Mouse (Mus musculus): ENCODE measurements around the gene Mapk8ip2. TPM values are rescaled to one million over a fixed set of nuclear protein-coding genes. Genes with fewer than 3 reads are reported as not detected.

Mapk8ip2 gene
- polyA plus RNA-seq, 1 experiment from 2014 or later, result 0.26 TPM

- ATAC-seq (ENCODE audit: low read depth), result no peak
- H3K9me3 ChIP-seq (replicated peaks; ENCODE audit: control insufficient read depth, low read length), result no peaks in the 10 kb centered on the region
- no peak overlapping the region for H3K4me3 ChIP-seq (ENCODE audit: low read depth, low read length)
- no peaks in the 10 kb centered on the region for H3K4me1 ChIP-seq (ENCODE audit: control insufficient read depth, low read depth, low read length)
- H3K4me2 ChIP-seq (ENCODE audit: low read depth, low read length), result no peak overlapping the region
- peaks cover 7% of the 10 kb centered on the region for H3K27me3 ChIP-seq (ENCODE audit: control insufficient read depth, insufficient read depth, low read depth, low read length)
- 68% methylated on average over 15 of the region's 15 CpGs for WGBS (ENCODE audit: insufficient replicate concordance)
- H3K36me3 ChIP-seq (ENCODE audit: control insufficient read depth, insufficient read depth), result no peaks in the 10 kb centered on the region
- no peak overlapping the region for H3K27ac ChIP-seq (ENCODE audit: low read length)
- H3K9ac ChIP-seq (ENCODE audit: low read depth, low read length), result no peak overlapping the region
These were observed 7.6 kb downstream of the Mapk8ip2 start for GRCm38 (mm10) chr15:89461321-89461720.

- H3K27ac ChIP-seq (ENCODE audit: low read length), result no peak overlapping the region
These were observed 8.5 kb downstream of the Mapk8ip2 start for GRCm38 (mm10) chr15:89462176-89462575.

GRCm38 (mm10) chr15:89463334-89464235 lies 9.9 kb downstream of the Mapk8ip2 start:
- no peaks in the 10 kb centered on the region for H3K36me3 ChIP-seq (ENCODE audit: control insufficient read depth, insufficient read depth)
- H3K4me1 ChIP-seq (ENCODE audit: control insufficient read depth, low read depth, low read length), result no peaks in the 10 kb centered on the region
- ATAC-seq (ENCODE audit: low read depth), result no peak
- WGBS (ENCODE audit: insufficient replicate concordance), result 27% methylated on average over 5 of the region's 5 CpGs
- peaks cover 4% of the 10 kb centered on the region for H3K27me3 ChIP-seq (ENCODE audit: control insufficient read depth, insufficient read depth, low read depth, low read length)
- no peak overlapping the region for H3K9ac ChIP-seq (ENCODE audit: low read depth, low read length)
- H3K4me3 ChIP-seq (ENCODE audit: low read depth, low read length), result no peak overlapping the region
- no peak overlapping the region for H3K4me2 ChIP-seq (ENCODE audit: low read depth, low read length)
- no peaks in the 10 kb centered on the region for H3K9me3 ChIP-seq (replicated peaks; ENCODE audit: control insufficient read depth, low read length)
- H3K27ac ChIP-seq (ENCODE audit: low read length), result no peak overlapping the region

More at GRCm38 (mm10) chr15:89462176-89462575, 8.5 kb downstream of the Mapk8ip2 start:
- 56% methylated on average over 7 of the region's 7 CpGs for WGBS (ENCODE audit: insufficient replicate concordance)
- H3K36me3 ChIP-seq (ENCODE audit: control insufficient read depth, insufficient read depth), result no peaks in the 10 kb centered on the region
- no peaks in the 10 kb centered on the region for H3K9me3 ChIP-seq (replicated peaks; ENCODE audit: control insufficient read depth, low read length)
- no peaks in the 10 kb centered on the region for H3K4me1 ChIP-seq (ENCODE audit: control insufficient read depth, low read depth, low read length)
- H3K27me3 ChIP-seq (ENCODE audit: control insufficient read depth, insufficient read depth, low read depth, low read length), result peaks cover 7% of the 10 kb centered on the region
- H3K9ac ChIP-seq (ENCODE audit: low read depth, low read length), result no peak overlapping the region
- no peak for ATAC-seq (ENCODE audit: low read depth)
- H3K4me2 ChIP-seq (ENCODE audit: low read depth, low read length), result no peak overlapping the region
- no peak overlapping the region for H3K4me3 ChIP-seq (ENCODE audit: low read depth, low read length)

GRCm38 (mm10) chr15:89465052-89465451 lies 11.3 kb downstream of the Mapk8ip2 start:
- Histone ChIP-seq H3K9ac (ENCODE audit: low read depth, low read length) (no peak overlapping the region), H3K9me3 (replicated peaks; ENCODE audit: control insufficient read depth, low read length) (no peaks in the 10 kb centered on the region), H3K27ac (ENCODE audit: low read length) (no peak overlapping the region), H3K4me1 (ENCODE audit: control insufficient read depth, low read depth, low read length) (no peaks in the 10 kb centered on the region), H3K27me3 (ENCODE audit: control insufficient read depth, insufficient read depth, low read depth, low read length) (no peaks in the 10 kb centered on the region), H3K4me2 (ENCODE audit: low read depth, low read length) (no peak overlapping the region), H3K36me3 (ENCODE audit: control insufficient read depth, insufficient read depth) (no peaks in the 10 kb centered on the region), H3K4me3 (ENCODE audit: low read depth, low read length) (no peak overlapping the region)
- no peak for ATAC-seq (ENCODE audit: low read depth)
- 16% methylated on average over 1 of the region's 1 CpGs for WGBS (ENCODE audit: insufficient replicate concordance)

- H3K4me3 ChIP-seq (ENCODE audit: low read depth, low read length), result no peak overlapping the region
- H3K4me1 ChIP-seq (ENCODE audit: control insufficient read depth, low read depth, low read length), result no peaks in the 10 kb centered on the region
- no peak overlapping the region for H3K27ac ChIP-seq (ENCODE audit: low read length)
- no peaks in the 10 kb centered on the region for H3K27me3 ChIP-seq (ENCODE audit: control insufficient read depth, insufficient read depth, low read depth, low read length)
- no peak overlapping the region for H3K9ac ChIP-seq (ENCODE audit: low read depth, low read length)
- no peak overlapping the region for H3K4me2 ChIP-seq (ENCODE audit: low read depth, low read length)
- H3K9me3 ChIP-seq (replicated peaks; ENCODE audit: control insufficient read depth, low read length), result no peaks in the 10 kb centered on the region
- ATAC-seq (ENCODE audit: low read depth), result no peak
- no peaks in the 10 kb centered on the region for H3K36me3 ChIP-seq (ENCODE audit: control insufficient read depth, insufficient read depth)
- WGBS (ENCODE audit: insufficient replicate concordance), result 31% methylated on average over 2 of the region's 2 CpGs
These were observed 14.9 kb downstream of the Mapk8ip2 start for GRCm38 (mm10) chr15:89468577-89468976.

GRCm38 (mm10) chr15:89471476-89471875 lies 17.8 kb downstream of the Mapk8ip2 start:
- Histone ChIP-seq H3K36me3 (ENCODE audit: control insufficient read depth, insufficient read depth) (no peaks in the 10 kb centered on the region), H3K9ac (ENCODE audit: low read depth, low read length) (no peak overlapping the region), H3K9me3 (replicated peaks; ENCODE audit: control insufficient read depth, low read length) (no peaks in the 10 kb centered on the region), H3K4me2 (ENCODE audit: low read depth, low read length) (no peak overlapping the region), H3K27me3 (ENCODE audit: control insufficient read depth, insufficient read depth, low read depth, low read length) (no peaks in the 10 kb centered on the region), H3K4me3 (ENCODE audit: low read depth, low read length) (no peak overlapping the region), H3K27ac (ENCODE audit: low read length) (no peak overlapping the region), H3K4me1 (ENCODE audit: control insufficient read depth, low read depth, low read length) (peaks cover 10% of the 10 kb centered on the region)
- no peak for ATAC-seq (ENCODE audit: low read depth)
- WGBS (ENCODE audit: insufficient replicate concordance), result 80% methylated on average over 4 of the region's 4 CpGs

- no peaks in the 10 kb centered on the region for H3K36me3 ChIP-seq (ENCODE audit: control insufficient read depth, insufficient read depth)
- WGBS (ENCODE audit: insufficient replicate concordance), result 73% methylated on average over 9 of the region's 9 CpGs
- ATAC-seq (ENCODE audit: low read depth), result no peak
- H3K27ac ChIP-seq (ENCODE audit: low read length), result no peak overlapping the region
- H3K27me3 ChIP-seq (ENCODE audit: control insufficient read depth, insufficient read depth, low read depth, low read length), result no peaks in the 10 kb centered on the region
- H3K9me3 ChIP-seq (replicated peaks; ENCODE audit: control insufficient read depth, low read length), result no peaks in the 10 kb centered on the region
- no peak overlapping the region for H3K4me3 ChIP-seq (ENCODE audit: low read depth, low read length)
- H3K4me2 ChIP-seq (ENCODE audit: low read depth, low read length), result no peak overlapping the region
- no peak overlapping the region for H3K9ac ChIP-seq (ENCODE audit: low read depth, low read length)
- peaks cover 12% of the 10 kb centered on the region for H3K4me1 ChIP-seq (ENCODE audit: control insufficient read depth, low read depth, low read length)
These were observed 19.7 kb downstream of the Mapk8ip2 start for GRCm38 (mm10) chr15:89473370-89473769.

- no peak overlapping the region for H3K9ac ChIP-seq (ENCODE audit: low read depth, low read length)
- H3K27ac ChIP-seq (ENCODE audit: low read length), result no peak overlapping the region
- no peaks in the 10 kb centered on the region for H3K9me3 ChIP-seq (replicated peaks; ENCODE audit: control insufficient read depth, low read length)
- no peak overlapping the region for H3K4me3 ChIP-seq (ENCODE audit: low read depth, low read length)
- no peak overlapping the region for H3K4me2 ChIP-seq (ENCODE audit: low read depth, low read length)
- WGBS (ENCODE audit: insufficient replicate concordance), result 89% methylated on average over 8 of the region's 8 CpGs
- H3K4me1 ChIP-seq (ENCODE audit: control insufficient read depth, low read depth, low read length), result peaks cover 12% of the 10 kb centered on the region
- no peak for ATAC-seq (ENCODE audit: low read depth)
- no peaks in the 10 kb centered on the region for H3K36me3 ChIP-seq (ENCODE audit: control insufficient read depth, insufficient read depth)
- H3K27me3 ChIP-seq (ENCODE audit: control insufficient read depth, insufficient read depth, low read depth, low read length), result no peaks in the 10 kb centered on the region
These were observed 20.2 kb downstream of the Mapk8ip2 start for GRCm38 (mm10) chr15:89473921-89474320.

- H3K4me1 ChIP-seq (ENCODE audit: control insufficient read depth, low read depth, low read length), result peaks cover 12% of the 10 kb centered on the region
- H3K36me3 ChIP-seq (ENCODE audit: control insufficient read depth, insufficient read depth), result no peaks in the 10 kb centered on the region
- no peak for ATAC-seq (ENCODE audit: low read depth)
- H3K4me2 ChIP-seq (ENCODE audit: low read depth, low read length), result no peak overlapping the region
- no peak overlapping the region for H3K9ac ChIP-seq (ENCODE audit: low read depth, low read length)
- no peak overlapping the region for H3K27ac ChIP-seq (ENCODE audit: low read length)
- H3K9me3 ChIP-seq (replicated peaks; ENCODE audit: control insufficient read depth, low read length), result no peaks in the 10 kb centered on the region
- no peaks in the 10 kb centered on the region for H3K27me3 ChIP-seq (ENCODE audit: control insufficient read depth, insufficient read depth, low read depth, low read length)
- WGBS (ENCODE audit: insufficient replicate concordance), result 82% methylated on average over 19 of the region's 19 CpGs
- H3K4me3 ChIP-seq (ENCODE audit: low read depth, low read length), result no peak overlapping the region
These were observed 21.0 kb downstream of the Mapk8ip2 start for GRCm38 (mm10) chr15:89474596-89475292.

All from liver, embryonic 16.5 days (tissue).